Mouse (Mus musculus) bone marrow macrophage, adult 2 months (primary cell): Measurements from ENCODE around the gene Snrnp35.

Experiments
- CTCF ChIP-seq: IDR thresholded peaks from 2 replicates; pipeline ENCODE4 v1.5.1; 2012; ENCODE audit warnings: low read depth, mild to moderate bottlenecking, low read length, moderate library complexity
- POLR2A ChIP-seq: IDR thresholded peaks from 2 replicates; pipeline ENCODE4 v1.6.1; 2012; ENCODE audit warnings: mild to moderate bottlenecking, low read depth, low read length, borderline replicate concordance

GRCm38 (mm10) chr5:124492618-124493017 is 9.7 kb downstream of the Snrnp35 start:
- TF ChIP-seq POLR2A = no peak
- TF ChIP-seq CTCF = no peak
